Mouse (Mus musculus) liver, postnatal 0 days (tissue): Measurements from ENCODE around the gene Dock4.

Experiments used
- CTCF ChIP-seq: sonication (generic); IDR thresholded peaks from 2 replicates; pipeline ENCODE4 v1.5.1; 2016; ENCODE audit warnings: antibody characterized with exemption, low read depth
- EP300 ChIP-seq: IDR thresholded peaks from 2 replicates; pipeline ENCODE4 v1.6.1; 2016; ENCODE audit warnings: antibody characterized with exemption, low read depth, mild to moderate bottlenecking

DNA sequence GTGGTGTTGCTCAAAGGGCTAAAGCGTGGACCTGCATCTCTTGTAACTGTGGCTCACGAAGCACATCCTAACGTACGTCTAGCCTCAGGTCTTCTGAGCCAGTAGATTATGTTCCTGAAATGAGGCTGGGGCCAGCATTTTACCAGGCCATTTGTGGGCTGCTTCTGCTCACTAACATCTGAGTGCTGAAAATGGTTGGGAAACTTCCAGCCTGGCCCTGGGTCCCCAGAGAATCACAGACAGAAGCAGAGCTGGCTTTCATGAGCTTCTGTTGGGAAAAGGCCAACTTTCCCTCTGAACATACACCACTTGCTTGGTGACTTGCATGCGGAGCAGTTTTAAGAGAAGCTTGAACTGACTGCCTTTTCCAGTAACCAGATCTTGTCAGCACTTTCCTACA is 393.2 kb downstream of the Dock4 start:
- TF ChIP-seq CTCF (no peak), EP300 (no peak)
